7 mouse cellular contexts compared by ENCODE assay signal in the genomic region with DNA sequence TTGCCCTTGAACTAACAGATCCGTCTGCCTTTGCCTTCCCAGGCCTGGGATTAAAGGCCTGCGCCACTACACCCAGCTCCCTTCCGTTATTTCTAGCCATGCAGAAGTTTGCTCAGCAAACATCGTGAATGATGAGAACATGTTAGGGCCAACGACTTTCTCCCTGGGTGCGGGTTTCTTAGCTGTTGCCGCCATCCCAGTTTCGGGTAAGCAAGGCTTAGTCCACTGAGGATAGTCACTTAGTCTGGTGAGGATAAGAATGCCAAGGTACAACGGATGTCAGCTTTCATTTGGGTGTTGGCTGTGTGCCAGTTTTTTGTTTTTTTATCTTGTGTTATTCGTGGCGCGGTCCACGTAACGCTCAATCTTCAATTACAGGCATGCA. TPM values are rescaled to one million over a fixed set of nuclear protein-coding genes. Genes with fewer than 3 reads are reported as not detected.
DNase-seq lines count a peak whose midpoint lies in the region; ATAC-seq lines count a peak whose summit lies in the region.

No protein-coding gene starts in this region.

- peak overlapping the region; percentile 61 for H3K4me2 ChIP-seq in hindbrain, embryonic 16.5 days (ENCODE audit: low read length)

- intact Hi-C loops in left cerebral cortex, postnatal 25 days (cut with DNase I) = loop anchor here (5.0 kb wide), 1 partner anchor 54 kb away; no protein-coding TSS in a partner anchor

- no peaks in the 10 kb centered on the region for H3K9me3 ChIP-seq in hindbrain, embryonic 16.5 days (ENCODE audit: control insufficient read depth, low read length)

- peak overlapping the region; percentile 76 for H3K4me3 ChIP-seq in hindbrain, embryonic 16.5 days (ENCODE audit: low read length)

- H3K36me3 ChIP-seq in hindbrain, embryonic 16.5 days (ENCODE audit: control insufficient read depth, insufficient read depth, low read length) = peaks cover 13% of the 10 kb centered on the region

- H3K27ac ChIP-seq in hindbrain, embryonic 16.5 days (ENCODE audit: low read depth, low read length) = no peak overlapping the region; the same call in 1 of the 2 replicates

- DNase-seq in T-cell, adult 2 months (ENCODE audit: low spot score) = peak; percentile 34
- DNase-seq in cerebellum, adult 9-10 months = peak; percentile 72
- peak; percentile 6 to 19 for DNase-seq in frontal cortex, postnatal 25 days (ENCODE audit: low spot score in 2 of 2)
- peak; percentile 21 to 30 for DNase-seq in left cerebral cortex, postnatal 25 days (ENCODE audit: low spot score in 2 of 2)
- peak; percentile 9 for DNase-seq in mesoderm, embryonic 11.5 days (ENCODE audit: low read depth, low spot score)
- DNase-seq in spleen, adult 18-20 months = peak; percentile 5 to 21

- 43% methylated on average over 14 of the region's 14 CpGs for WGBS in hindbrain, embryonic 16.5 days

- H3K9ac ChIP-seq in hindbrain, embryonic 16.5 days (ENCODE audit: low read depth, low read length) = peak overlapping the region; percentile 72

- no peaks in the 10 kb centered on the region for H3K27me3 ChIP-seq in hindbrain, embryonic 16.5 days (replicated peaks; ENCODE audit: control insufficient read depth, insufficient read depth, low read length)

- peaks cover 12% of the 10 kb centered on the region for H3K4me1 ChIP-seq in hindbrain, embryonic 16.5 days (ENCODE audit: control insufficient read depth, insufficient read depth, low read depth, low read length)

- ATAC-seq in hindbrain, embryonic 16.5 days = peak; percentile 21; the same call in 1 of the 2 replicates

RNA-seq across cellular contexts. Expression of a gene that starts 0.6 kb away (rescaled TPM):
- 20.9 and 23.8 TPM in 2 replicates for polyA plus RNA-seq in hindbrain, embryonic 16.5 days (2015; fragmentation: Nextera tagmentation; extraction: Ambion mirVana)
- total RNA-seq in left cerebral cortex, postnatal 25 days (2021) = 10 to 100 TPM; 26.4 to 28.6 TPM

RNA-seq across cellular contexts. Expression of a gene that starts 0.7 kb away (rescaled TPM):
- 8.2 and 8.4 TPM in 2 replicates for polyA plus RNA-seq in hindbrain, embryonic 16.5 days (2015; fragmentation: Nextera tagmentation; extraction: Ambion mirVana)
- 10 to 100 TPM; 13.3 to 17.5 TPM for total RNA-seq in left cerebral cortex, postnatal 25 days (2021)

RNA-seq across cellular contexts. Expression of a gene that starts 41.4 kb away (rescaled TPM):
- polyA plus RNA-seq in hindbrain, embryonic 16.5 days (2015; fragmentation: Nextera tagmentation; extraction: Ambion mirVana) = 0.35 and 0.96 TPM in 2 replicates
- total RNA-seq in left cerebral cortex, postnatal 25 days (2021) = 1 to 10 TPM; 2.5 to 4.1 TPM

Comparison
In these comparisons a context has a peak if more than half of its experiments do, and no peak if none do; other contexts are left out.
1. DNase-seq: peak in every context shown above with its lines; median percentile 72 in cerebellum, adult 9-10 months; 34 in T-cell, adult 2 months; 26 in left cerebral cortex, postnatal 25 days; 13 in spleen, adult 18-20 months; 12 in frontal cortex, postnatal 25 days; 9 in mesoderm, embryonic 11.5 days.